Mouse (Mus musculus) layer of hippocampus, postnatal 36 days (tissue): ENCODE results near the gene Slc1a5. TPM values are rescaled to one million over a fixed set of nuclear protein-coding genes. Genes with fewer than 3 reads are reported as not detected.

Experiments used
- total RNA-seq, 2 experiments: library from RNA; stranded (reverse); gene quantifications; 2 replicates each; pipeline ENCODE4 v1.2.3; 2021

The Slc1a5 gene
- total RNA-seq, 2 experiments from 2014 or later, result 2.1 to 2.7 TPM

Other genes with a start within 250 kb of the Slc1a5 start
- gene Arhgap35, start 166.3 kb upstream of the Slc1a5 start, total RNA-seq, result 100 to 1,000 TPM; 129 to 133 TPM
- not detected for gene Ceacam15, start 105.6 kb upstream of the Slc1a5 start, total RNA-seq
- not detected for gene Ceacam9, start 59.4 kb upstream of the Slc1a5 start, total RNA-seq
- 100 to 1,000 TPM; 257 to 299 TPM for gene Ap2s1, start 42.9 kb upstream of the Slc1a5 start, total RNA-seq
- gene Strn4, start 34.5 kb downstream of the Slc1a5 start, total RNA-seq, result 100 to 1,000 TPM; 288 to 292 TPM
- 10 to 100 TPM; 41.8 to 44.7 TPM for gene Fkrp, start 35.4 kb downstream of the Slc1a5 start, total RNA-seq
- 1 to 10 TPM; 5.8 to 8.2 TPM for gene Prkd2, start 61.6 kb downstream of the Slc1a5 start, total RNA-seq
- 100 to 1,000 TPM; 146 to 149 TPM for gene Dact3, start 94.0 kb downstream of the Slc1a5 start, total RNA-seq
- 1 to 10 TPM; 2.4 to 2.7 TPM for gene Gng8, start 110.4 kb downstream of the Slc1a5 start, total RNA-seq
- gene Ptgir, start 125.2 kb downstream of the Slc1a5 start, total RNA-seq, result not detected
- gene Calm3, start 142.8 kb downstream of the Slc1a5 start, total RNA-seq, result 1,000 to 10,000 TPM; 2,055 to 2,361 TPM
- gene Pnmal2, start 163.3 kb downstream of the Slc1a5 start, total RNA-seq, result 100 to 1,000 TPM; 345 to 361 TPM
- gene Pnmal1, start 178.3 kb downstream of the Slc1a5 start, total RNA-seq, result 100 to 1,000 TPM; 119 to 124 TPM
- gene Gm42372, start 201.7 kb downstream of the Slc1a5 start, total RNA-seq, result 10 to 100 TPM; 55.2 to 56.6 TPM
- gene Ccdc8, start 211.4 kb downstream of the Slc1a5 start, total RNA-seq, result 1 to 10 TPM; 2.2 to 2.8 TPM
- 100 to 1,000 TPM; 147 to 149 TPM for gene Ppp5c, start 246.6 kb downstream of the Slc1a5 start, total RNA-seq